Comparison of ENCODE assay signal across 11 mouse cellular contexts in genomic region chr17:85623161-85624050, GRCm38 (mm10). TPM values are rescaled to one million over a fixed set of nuclear protein-coding genes. Genes with fewer than 3 reads are reported as not detected.
DNase-seq lines count a peak whose midpoint lies in the region; ATAC-seq and TF ChIP-seq lines count a peak whose summit lies in the region.
"Had no signal": no experiment of that assay in that cellular context is flagged by ENCODE, and none has a peak within 500 bp of the region (broad histone marks: within the 10 kb centered on the region; RNA-seq: fewer than 3 reads in every experiment).

No protein-coding gene starts in this region.

- no peaks in the 10 kb centered on the region for H3K9me3 ChIP-seq in E14TG2a.4 (ENCODE audit: low read length)
- H3K9me3 ChIP-seq in embryonic facial prominence, embryonic 15.5 days (replicated peaks): no peaks in the 10 kb centered on the region
- H3K9me3 ChIP-seq in limb, embryonic 15.5 days: no peaks in the 10 kb centered on the region

- H3K4me1 ChIP-seq in E14TG2a.4 (replicated peaks; ENCODE audit: low read depth, low read length): peaks cover 57% of the 10 kb centered on the region
- H3K4me1 ChIP-seq in embryonic facial prominence, embryonic 15.5 days: peaks cover 27% of the 10 kb centered on the region
- H3K4me1 ChIP-seq in limb, embryonic 15.5 days: peaks cover 22% of the 10 kb centered on the region

- peaks cover 99% of the 10 kb centered on the region for H3K27me3 ChIP-seq in E14TG2a.4 (ENCODE audit: insufficient read depth, low read length)
- H3K27me3 ChIP-seq in embryonic facial prominence, embryonic 15.5 days: peaks cover 94% of the 10 kb centered on the region
- peaks cover 95% of the 10 kb centered on the region for H3K27me3 ChIP-seq in limb, embryonic 15.5 days

- peak overlapping the region; percentile 13 for H3K4me2 ChIP-seq in embryonic facial prominence, embryonic 15.5 days (replicated peaks)
- no peak overlapping the region for H3K4me2 ChIP-seq in limb, embryonic 15.5 days

- no peak for TF ChIP-seq CTCF in E14TG2a.4 (conservative IDR thresholded peaks at IDR 0.05; ENCODE audit: low read length)

- intact Hi-C loops in heart, postnatal 14 days (cut with DNase I): no loop called here

- peak; percentile 68 for DNase-seq in heart, adult 11 months
- no peak for DNase-seq in heart, postnatal 14 days
- DNase-seq in yolk sac, embryonic 10.5 days (ENCODE audit: low spot score): no peak
- DNase-seq in adrenal gland, postnatal 4 days (ENCODE audit: low spot score in 2 of 2): no peak
- no peak for DNase-seq in MN1 (ENCODE audit: low spot score)
- DNase-seq: kidney, postnatal 36 days had no signal

- H3K4me3 ChIP-seq in E14TG2a.4 (replicated peaks; ENCODE audit: low read length): 0 out of 2 replicates have a peak overlapping the region, but pooled peaks have one; percentile 20
- peak overlapping the region; percentile 44 for H3K4me3 ChIP-seq in embryonic facial prominence, embryonic 15.5 days (replicated peaks)
- H3K4me3 ChIP-seq in limb, embryonic 15.5 days: 0 out of 2 replicates have a peak overlapping the region, but pooled peaks have one; percentile 5

- H3K27ac ChIP-seq in embryonic facial prominence, embryonic 15.5 days (replicated peaks): no peak overlapping the region
- no peak overlapping the region for H3K27ac ChIP-seq in limb, embryonic 15.5 days

- H3K36me3 ChIP-seq in E14TG2a.4 (ENCODE audit: insufficient read depth, low read length): no peaks in the 10 kb centered on the region
- no peaks in the 10 kb centered on the region for H3K36me3 ChIP-seq in embryonic facial prominence, embryonic 15.5 days
- H3K36me3 ChIP-seq in limb, embryonic 15.5 days: no peaks in the 10 kb centered on the region

- no peak overlapping the region for H3K9ac ChIP-seq in embryonic facial prominence, embryonic 15.5 days
- no peak overlapping the region for H3K9ac ChIP-seq in limb, embryonic 15.5 days

- ATAC-seq in embryonic facial prominence, embryonic 15.5 days (ENCODE audit: insufficient number of reproducible peaks, low FRiP score, low TSS enrichment, low read depth): no peak
- no peak for ATAC-seq in limb, embryonic 15.5 days (ENCODE audit: insufficient number of reproducible peaks, low FRiP score, low TSS enrichment, low read depth)

- WGBS in embryonic facial prominence, embryonic 15.5 days: 3% methylated on average over 51 of the region's 52 CpGs
- WGBS in limb, embryonic 15.5 days: 3% methylated on average over 50 of the region's 52 CpGs

RNA-seq across cellular contexts. Expression of gene Six3, which starts 10.0 kb away (rescaled TPM):
- not detected for total RNA-seq in heart, postnatal 14 days (2021)
- polyA plus RNA-seq in embryonic facial prominence, embryonic 15.5 days (2015; fragmentation: Nextera tagmentation; extraction: Ambion mirVana): 6.0 and 6.6 TPM in 2 replicates
- polyA plus RNA-seq in limb, embryonic 15.5 days (2015; fragmentation: Nextera tagmentation; extraction: Ambion mirVana): not detected in 2 replicates
- not detected for total RNA-seq in adrenal gland, postnatal 4 days (2021)
- polyA plus RNA-seq: heart, embryonic 16.5 days; stomach, embryonic 16.5 days had no signal
